Mouse (Mus musculus): ENCODE results near the gene Mrtfa. TPM values are rescaled to one million over a fixed set of nuclear protein-coding genes. Genes with fewer than 3 reads are reported as not detected.

Mrtfa gene
- polyA plus RNA-seq, 1 experiment, result 80.0 TPM

- Histone ChIP-seq H3K4me1 (ENCODE audit: control insufficient read depth, insufficient read depth, insufficient read length) (peaks cover 4% of the 10 kb centered on the region; the same call in 1 of the 2 replicates), H3K4me3 (ENCODE audit: extremely low read depth, insufficient read depth, insufficient read length) (0 out of 2 replicates have a peak overlapping the region, but pooled peaks have one; percentile 31), H3K27me3 (ENCODE audit: control insufficient read depth, insufficient read depth, low read length) (no peaks in the 10 kb centered on the region), H3K36me3 (ENCODE audit: control insufficient read depth, insufficient read depth, low read length) (no peaks in the 10 kb centered on the region), H3K27ac (ENCODE audit: insufficient read depth, low read length) (no peak overlapping the region)
- peak; percentile 49 to 69 for DNase-seq (ENCODE audit: low read depth in 1 of 2, low spot score in 2 of 2)
- WGBS, result 11% methylated on average over 4 of the region's 4 CpGs
- TF ChIP-seq CTCF (IDR thresholded peaks at IDR 0.05; ENCODE audit: extremely low read depth, insufficient read depth, insufficient read length, insufficient replicate concordance), result no peak
- TF ChIP-seq POLR2A (IDR thresholded peaks at IDR 0.05; ENCODE audit: low read depth, low read length), result no peak
These were observed 8.9 kb upstream of the Mrtfa start for GRCm38 (mm10) chr15:81199372-81199959.

GRCm38 (mm10) chr15:81198447-81198846 lies 7.9 kb upstream of the Mrtfa start:
- Histone ChIP-seq H3K27ac (ENCODE audit: insufficient read depth, low read length) (no peak overlapping the region), H3K27me3 (ENCODE audit: control insufficient read depth, insufficient read depth, low read length) (no peaks in the 10 kb centered on the region), H3K4me1 (ENCODE audit: control insufficient read depth, insufficient read depth, insufficient read length) (peaks cover 4% of the 10 kb centered on the region; the same call in 1 of the 2 replicates), H3K36me3 (ENCODE audit: control insufficient read depth, insufficient read depth, low read length) (no peaks in the 10 kb centered on the region), H3K4me3 (ENCODE audit: extremely low read depth, insufficient read depth, insufficient read length) (no peak overlapping the region)
- 93% methylated on average over 5 of the region's 5 CpGs for WGBS
- DNase-seq (ENCODE audit: low read depth in 1 of 2, low spot score in 2 of 2), result no peak
- no peak for TF ChIP-seq CTCF (IDR thresholded peaks at IDR 0.05; ENCODE audit: extremely low read depth, insufficient read depth, insufficient read length, insufficient replicate concordance)
- TF ChIP-seq POLR2A (IDR thresholded peaks at IDR 0.05; ENCODE audit: low read depth, low read length), result no peak

DNA sequence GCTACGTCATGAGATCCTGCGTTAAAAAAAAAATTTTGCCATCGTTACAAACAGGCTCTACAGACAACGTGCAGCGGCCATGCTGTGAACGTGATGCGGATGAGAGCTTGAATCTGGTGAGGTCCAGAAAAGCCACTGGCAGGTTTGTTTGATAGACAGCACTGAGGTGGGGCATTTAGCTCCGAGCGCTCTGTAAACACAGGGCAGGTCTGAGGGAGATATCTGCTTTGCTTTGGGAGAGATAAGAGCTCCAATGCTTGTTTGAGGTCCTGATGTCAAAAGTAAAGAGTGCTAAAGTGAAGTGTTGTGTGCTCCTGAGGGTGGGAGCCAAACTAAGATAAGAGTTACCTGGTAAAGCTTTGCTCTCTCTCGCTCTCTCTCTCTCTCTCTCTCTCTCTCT lies 6.6 kb upstream of the Mrtfa start:
- no peaks in the 10 kb centered on the region for H3K36me3 ChIP-seq (ENCODE audit: control insufficient read depth, insufficient read depth, low read length)
- no peak for DNase-seq (ENCODE audit: low read depth in 1 of 2, low spot score in 2 of 2)
- H3K27ac ChIP-seq (ENCODE audit: insufficient read depth, low read length), result no peak overlapping the region
- WGBS, result 91% methylated on average over 10 of the region's 10 CpGs
- H3K27me3 ChIP-seq (ENCODE audit: control insufficient read depth, insufficient read depth, low read length), result no peaks in the 10 kb centered on the region
- H3K4me3 ChIP-seq (ENCODE audit: extremely low read depth, insufficient read depth, insufficient read length), result no peak overlapping the region
- peaks cover 4% of the 10 kb centered on the region; the same call in 1 of the 2 replicates for H3K4me1 ChIP-seq (ENCODE audit: control insufficient read depth, insufficient read depth, insufficient read length)
- TF ChIP-seq CTCF (IDR thresholded peaks at IDR 0.05; ENCODE audit: extremely low read depth, insufficient read depth, insufficient read length, insufficient replicate concordance) (no peak), POLR2A (IDR thresholded peaks at IDR 0.05; ENCODE audit: low read depth, low read length) (no peak)

- Histone ChIP-seq H3K36me3 (ENCODE audit: control insufficient read depth, insufficient read depth, low read length) (no peaks in the 10 kb centered on the region), H3K4me1 (ENCODE audit: control insufficient read depth, insufficient read depth, insufficient read length) (peaks cover 4% of the 10 kb centered on the region; the same call in 1 of the 2 replicates), H3K27ac (ENCODE audit: insufficient read depth, low read length) (no peak overlapping the region), H3K4me3 (ENCODE audit: extremely low read depth, insufficient read depth, insufficient read length) (no peak overlapping the region), H3K27me3 (ENCODE audit: control insufficient read depth, insufficient read depth, low read length) (no peaks in the 10 kb centered on the region)
- WGBS, result 32% methylated on average over 4 of the region's 4 CpGs
- no peak for TF ChIP-seq CTCF (IDR thresholded peaks at IDR 0.05; ENCODE audit: extremely low read depth, insufficient read depth, insufficient read length, insufficient replicate concordance)
- TF ChIP-seq POLR2A (IDR thresholded peaks at IDR 0.05; ENCODE audit: low read depth, low read length), result no peak
- no peak for DNase-seq (ENCODE audit: low read depth in 1 of 2, low spot score in 2 of 2)
These were observed 4.9 kb upstream of the Mrtfa start for GRCm38 (mm10) chr15:81195447-81195846.

DNA sequence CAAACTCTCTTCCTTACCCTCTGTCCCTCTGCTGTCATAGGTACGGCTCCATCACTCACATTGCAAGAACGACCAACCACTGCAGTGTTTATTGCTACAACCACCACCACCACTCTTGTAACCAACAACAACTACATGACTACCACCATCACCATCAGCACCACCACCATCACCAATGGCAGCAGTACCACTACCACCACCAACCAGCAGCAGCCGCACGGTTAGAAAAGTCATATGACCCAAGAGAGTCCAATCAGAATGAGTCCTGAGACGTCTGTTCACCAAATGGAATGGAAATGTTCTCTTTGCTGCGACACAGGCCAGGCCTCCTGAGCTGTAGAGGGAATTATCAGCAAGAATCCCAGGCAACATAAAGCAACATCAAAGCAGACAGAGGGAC lies 4.2 kb upstream of the Mrtfa start:
- DNase-seq (ENCODE audit: low read depth in 1 of 2, low spot score in 2 of 2), result no peak
- WGBS, result 95% methylated on average over 6 of the region's 6 CpGs
- peaks cover 4% of the 10 kb centered on the region; the same call in 1 of the 2 replicates for H3K4me1 ChIP-seq (ENCODE audit: control insufficient read depth, insufficient read depth, insufficient read length)
- H3K36me3 ChIP-seq (ENCODE audit: control insufficient read depth, insufficient read depth, low read length), result no peaks in the 10 kb centered on the region
- H3K27ac ChIP-seq (ENCODE audit: insufficient read depth, low read length), result no peak overlapping the region
- H3K27me3 ChIP-seq (ENCODE audit: control insufficient read depth, insufficient read depth, low read length), result no peaks in the 10 kb centered on the region
- H3K4me3 ChIP-seq (ENCODE audit: extremely low read depth, insufficient read depth, insufficient read length), result no peak overlapping the region
- TF ChIP-seq CTCF (IDR thresholded peaks at IDR 0.05; ENCODE audit: extremely low read depth, insufficient read depth, insufficient read length, insufficient replicate concordance) (no peak), POLR2A (IDR thresholded peaks at IDR 0.05; ENCODE audit: low read depth, low read length) (no peak)

- TF ChIP-seq CTCF (IDR thresholded peaks at IDR 0.05; ENCODE audit: extremely low read depth, insufficient read depth, insufficient read length, insufficient replicate concordance), result no peak
- no peak for TF ChIP-seq POLR2A (IDR thresholded peaks at IDR 0.05; ENCODE audit: low read depth, low read length)
- no peak for DNase-seq (ENCODE audit: low read depth in 1 of 2, low spot score in 2 of 2)
- no peak overlapping the region for H3K27ac ChIP-seq (ENCODE audit: insufficient read depth, low read length)
- 79% methylated on average over 8 of the region's 8 CpGs for WGBS
- H3K4me3 ChIP-seq (ENCODE audit: extremely low read depth, insufficient read depth, insufficient read length), result no peak overlapping the region
- H3K36me3 ChIP-seq (ENCODE audit: control insufficient read depth, insufficient read depth, low read length), result no peaks in the 10 kb centered on the region
- H3K4me1 ChIP-seq (ENCODE audit: control insufficient read depth, insufficient read depth, insufficient read length), result peaks cover 4% of the 10 kb centered on the region
- H3K27me3 ChIP-seq (ENCODE audit: control insufficient read depth, insufficient read depth, low read length), result no peaks in the 10 kb centered on the region
These were observed 2.3 kb upstream of the Mrtfa start for GRCm38 (mm10) chr15:81192858-81193257.

DNA sequence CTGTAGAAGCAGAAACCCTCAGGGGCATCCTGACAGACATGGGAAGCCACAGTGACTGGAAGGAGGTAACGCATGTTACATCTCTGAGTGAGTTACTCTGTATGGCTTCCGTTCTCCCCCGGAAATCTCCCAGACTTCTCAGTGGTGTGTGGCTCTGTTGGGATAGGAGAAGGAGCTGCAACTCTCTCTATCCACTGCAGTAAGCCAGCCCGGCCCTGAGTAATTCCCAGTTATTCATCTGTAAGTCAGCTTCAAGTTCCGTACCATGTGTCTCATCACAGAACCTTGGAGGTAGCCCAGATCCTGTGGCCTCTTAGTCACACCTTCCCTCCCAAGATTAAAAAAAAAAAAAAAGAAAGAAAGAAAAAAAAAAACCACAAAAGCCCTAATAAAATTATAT lies 1.8 kb upstream of the Mrtfa start:
- Histone ChIP-seq H3K36me3 (ENCODE audit: control insufficient read depth, insufficient read depth, low read length) (no peaks in the 10 kb centered on the region), H3K27ac (ENCODE audit: insufficient read depth, low read length) (no peak overlapping the region), H3K4me3 (ENCODE audit: extremely low read depth, insufficient read depth, insufficient read length) (no peak overlapping the region), H3K4me1 (ENCODE audit: control insufficient read depth, insufficient read depth, insufficient read length) (peaks cover 4% of the 10 kb centered on the region), H3K27me3 (ENCODE audit: control insufficient read depth, insufficient read depth, low read length) (no peaks in the 10 kb centered on the region)
- TF ChIP-seq CTCF (IDR thresholded peaks at IDR 0.05; ENCODE audit: extremely low read depth, insufficient read depth, insufficient read length, insufficient replicate concordance) (no peak), POLR2A (IDR thresholded peaks at IDR 0.05; ENCODE audit: low read depth, low read length) (no peak)
- 83% methylated on average over 5 of the region's 5 CpGs for WGBS
- no peak for DNase-seq (ENCODE audit: low read depth in 1 of 2, low spot score in 2 of 2)
